Mouse (Mus musculus): ENCODE data around the gene Zfp609. TPM values are rescaled to one million over a fixed set of nuclear protein-coding genes. Genes with fewer than 3 reads are reported as not detected.

Gene Zfp609
- total and polyA plus RNA-seq, 2 experiments from 2014 or later = 5.4 to 11.2 TPM

GRCm38 (mm10) chr9:65649997-65650396 lies 177.4 kb downstream of the Zfp609 start:
- Histone ChIP-seq H3K4me1 (ENCODE audit: insufficient read depth, low read length) (no peaks in the 10 kb centered on the region), H3K4me2 (ENCODE audit: low read depth, low read length, poor library complexity, severe bottlenecking) (no peak overlapping the region), H3K4me3 (ENCODE audit: low read depth, low read length) (no peak overlapping the region), H3K9me3 (ENCODE audit: low read length) (no peaks in the 10 kb centered on the region), H3K27ac (ENCODE audit: low read depth, low read length) (no peak overlapping the region), H3K9ac (replicated peaks; ENCODE audit: low read length, poor library complexity, severe bottlenecking) (no peak overlapping the region), H3K27me3 (ENCODE audit: insufficient read depth, low read length) (no peaks in the 10 kb centered on the region), H3K36me3 (ENCODE audit: insufficient read depth, low read length) (no peaks in the 10 kb centered on the region)
- ATAC-seq (ENCODE audit: low FRiP score) (no peak), DNase-seq (ENCODE audit: low spot score) (no peak)
- WGBS = 54% methylated on average over 1 of the region's 1 CpGs
- no peak for TF ChIP-seq CTCF (IDR thresholded peaks at IDR 0.05)

GRCm38 (mm10) chr9:65648730-65649129 lies 178.6 kb downstream of the Zfp609 start:
- Histone ChIP-seq H3K9ac (replicated peaks; ENCODE audit: low read length, poor library complexity, severe bottlenecking) (no peak overlapping the region), H3K4me2 (ENCODE audit: low read depth, low read length, poor library complexity, severe bottlenecking) (no peak overlapping the region), H3K27me3 (ENCODE audit: insufficient read depth, low read length) (no peaks in the 10 kb centered on the region), H3K9me3 (ENCODE audit: low read length) (no peaks in the 10 kb centered on the region), H3K36me3 (ENCODE audit: insufficient read depth, low read length) (no peaks in the 10 kb centered on the region), H3K4me3 (ENCODE audit: low read depth, low read length) (no peak overlapping the region), H3K4me1 (ENCODE audit: insufficient read depth, low read length) (no peaks in the 10 kb centered on the region), H3K27ac (ENCODE audit: low read depth, low read length) (no peak overlapping the region)
- TF ChIP-seq CTCF (IDR thresholded peaks at IDR 0.05) = no peak
- WGBS = 93% methylated on average over 13 of the region's 13 CpGs
- ATAC-seq (ENCODE audit: low FRiP score) (no peak), DNase-seq (ENCODE audit: low spot score) (no peak)

GRCm38 (mm10) chr9:65646782-65647181 lies 180.6 kb downstream of the Zfp609 start:
- H3K4me2 ChIP-seq (ENCODE audit: low read depth, low read length, poor library complexity, severe bottlenecking) = no peak overlapping the region
- no peak overlapping the region for H3K4me3 ChIP-seq (ENCODE audit: low read depth, low read length)
- H3K36me3 ChIP-seq (ENCODE audit: insufficient read depth, low read length) = no peaks in the 10 kb centered on the region
- H3K9me3 ChIP-seq (ENCODE audit: low read length) = no peaks in the 10 kb centered on the region
- WGBS = 95% methylated on average over 2 of the region's 2 CpGs
- H3K9ac ChIP-seq (replicated peaks; ENCODE audit: low read length, poor library complexity, severe bottlenecking) = no peak overlapping the region
- H3K4me1 ChIP-seq (ENCODE audit: insufficient read depth, low read length) = no peaks in the 10 kb centered on the region
- H3K27me3 ChIP-seq (ENCODE audit: insufficient read depth, low read length) = no peaks in the 10 kb centered on the region
- no peak for ATAC-seq (ENCODE audit: low FRiP score)
- no peak for DNase-seq (ENCODE audit: low spot score)
- H3K27ac ChIP-seq (ENCODE audit: low read depth, low read length) = no peak overlapping the region
- TF ChIP-seq CTCF (IDR thresholded peaks at IDR 0.05) = no peak

- Histone ChIP-seq H3K4me2 (ENCODE audit: low read depth, low read length, poor library complexity, severe bottlenecking) (no peak overlapping the region), H3K9me3 (ENCODE audit: low read length) (no peaks in the 10 kb centered on the region), H3K4me3 (ENCODE audit: low read depth, low read length) (no peak overlapping the region), H3K9ac (replicated peaks; ENCODE audit: low read length, poor library complexity, severe bottlenecking) (no peak overlapping the region), H3K27ac (ENCODE audit: low read depth, low read length) (no peak overlapping the region), H3K27me3 (ENCODE audit: insufficient read depth, low read length) (no peaks in the 10 kb centered on the region), H3K36me3 (ENCODE audit: insufficient read depth, low read length) (no peaks in the 10 kb centered on the region), H3K4me1 (ENCODE audit: insufficient read depth, low read length) (no peaks in the 10 kb centered on the region)
- ATAC-seq (ENCODE audit: low FRiP score) = no peak
- TF ChIP-seq CTCF (IDR thresholded peaks at IDR 0.05) = no peak
- 54% methylated on average over 3 of the region's 3 CpGs for WGBS
- no peak for DNase-seq (ENCODE audit: low spot score)
These were observed 181.4 kb downstream of the Zfp609 start for GRCm38 (mm10) chr9:65645984-65646383.

GRCm38 (mm10) chr9:65644960-65645359 lies 182.4 kb downstream of the Zfp609 start:
- Histone ChIP-seq H3K9me3 (ENCODE audit: low read length) (no peaks in the 10 kb centered on the region), H3K27ac (ENCODE audit: low read depth, low read length) (no peak overlapping the region), H3K27me3 (ENCODE audit: insufficient read depth, low read length) (no peaks in the 10 kb centered on the region; the same call in 1 of the 2 replicates), H3K9ac (replicated peaks; ENCODE audit: low read length, poor library complexity, severe bottlenecking) (no peak overlapping the region), H3K4me2 (ENCODE audit: low read depth, low read length, poor library complexity, severe bottlenecking) (no peak overlapping the region), H3K4me3 (ENCODE audit: low read depth, low read length) (no peak overlapping the region), H3K36me3 (ENCODE audit: insufficient read depth, low read length) (no peaks in the 10 kb centered on the region), H3K4me1 (ENCODE audit: insufficient read depth, low read length) (no peaks in the 10 kb centered on the region)
- TF ChIP-seq CTCF (IDR thresholded peaks at IDR 0.05) = no peak
- WGBS = 92% methylated on average over 4 of the region's 4 CpGs
- ATAC-seq (ENCODE audit: low FRiP score) (no peak), DNase-seq (ENCODE audit: low spot score) (no peak)

- Histone ChIP-seq H3K4me1 (ENCODE audit: insufficient read depth, low read length) (no peaks in the 10 kb centered on the region), H3K9me3 (ENCODE audit: low read length) (no peaks in the 10 kb centered on the region), H3K27ac (ENCODE audit: low read depth, low read length) (no peak overlapping the region), H3K4me2 (ENCODE audit: low read depth, low read length, poor library complexity, severe bottlenecking) (no peak overlapping the region), H3K27me3 (ENCODE audit: insufficient read depth, low read length) (no peaks in the 10 kb centered on the region; the same call in 1 of the 2 replicates), H3K9ac (replicated peaks; ENCODE audit: low read length, poor library complexity, severe bottlenecking) (no peak overlapping the region), H3K36me3 (ENCODE audit: insufficient read depth, low read length) (no peaks in the 10 kb centered on the region), H3K4me3 (ENCODE audit: low read depth, low read length) (no peak overlapping the region)
- ATAC-seq (ENCODE audit: low FRiP score) = no peak
- DNase-seq (ENCODE audit: low spot score) = no peak
- TF ChIP-seq CTCF (IDR thresholded peaks at IDR 0.05) = no peak
These were observed 184.8 kb downstream of the Zfp609 start for GRCm38 (mm10) chr9:65642546-65642945.

Other genes with a start within 250 kb of the Zfp609 start
- 7.5 and 9.0 TPM in 2 replicates for gene Plekho2, start 247.5 kb downstream of the Zfp609 start, total RNA-seq (2014; rRNA removed)
- 3.1 and 3.8 TPM in 2 replicates for gene Plekho2, start 247.5 kb downstream of the Zfp609 start, polyA plus RNA-seq (2015; fragmentation: Nextera tagmentation; extraction: Ambion mirVana)
- 0.99 and 2.2 TPM in 2 replicates for gene Pif1, start 240.4 kb downstream of the Zfp609 start, total RNA-seq (2014; rRNA removed)
- gene Pif1, start 240.4 kb downstream of the Zfp609 start, polyA plus RNA-seq (2015; fragmentation: Nextera tagmentation; extraction: Ambion mirVana) = 0.33 and 0.77 TPM in 2 replicates
- 3.1 and 5.8 TPM in 2 replicates for gene Rbpms2, start 197.9 kb downstream of the Zfp609 start, total RNA-seq (2014; rRNA removed)
- gene Rbpms2, start 197.9 kb downstream of the Zfp609 start, polyA plus RNA-seq (2015; fragmentation: Nextera tagmentation; extraction: Ambion mirVana) = 3.4 and 3.7 TPM in 2 replicates
- 252 and 274 TPM in 2 replicates for gene Oaz2, start 159.6 kb downstream of the Zfp609 start, total RNA-seq (2014; rRNA removed)
- gene Oaz2, start 159.6 kb downstream of the Zfp609 start, polyA plus RNA-seq (2015; fragmentation: Nextera tagmentation; extraction: Ambion mirVana) = 382 and 399 TPM in 2 replicates
- gene Pclaf, start 62.7 kb upstream of the Zfp609 start, total RNA-seq (2014; rRNA removed) = 6.3 and 9.4 TPM in 2 replicates
- 6.7 and 8.2 TPM in 2 replicates for gene Pclaf, start 62.7 kb upstream of the Zfp609 start, polyA plus RNA-seq (2015; fragmentation: Nextera tagmentation; extraction: Ambion mirVana)
- 29.8 and 32.1 TPM in 2 replicates for gene Trip4, start 81.2 kb upstream of the Zfp609 start, total RNA-seq (2014; rRNA removed)
- gene Trip4, start 81.2 kb upstream of the Zfp609 start, polyA plus RNA-seq (2015; fragmentation: Nextera tagmentation; extraction: Ambion mirVana) = 25.1 and 25.6 TPM in 2 replicates
- gene Csnk1g1, start 81.4 kb upstream of the Zfp609 start, total RNA-seq (2014; rRNA removed) = 25.7 and 28.6 TPM in 2 replicates
- gene Csnk1g1, start 81.4 kb upstream of the Zfp609 start, polyA plus RNA-seq (2015; fragmentation: Nextera tagmentation; extraction: Ambion mirVana) = 14.2 and 17.4 TPM in 2 replicates
- gene Ppib, start 232.7 kb upstream of the Zfp609 start, total RNA-seq (2014; rRNA removed) = 209 and 255 TPM in 2 replicates
- 339 and 341 TPM in 2 replicates for gene Ppib, start 232.7 kb upstream of the Zfp609 start, polyA plus RNA-seq (2015; fragmentation: Nextera tagmentation; extraction: Ambion mirVana)
- gene Snx22, start 242.2 kb upstream of the Zfp609 start, total RNA-seq (2014; rRNA removed) = 6.7 and 7.4 TPM in 2 replicates
- gene Snx22, start 242.2 kb upstream of the Zfp609 start, polyA plus RNA-seq (2015; fragmentation: Nextera tagmentation; extraction: Ambion mirVana) = 9.6 and 11.1 TPM in 2 replicates